Mouse (Mus musculus): ENCODE data around the gene Nup205. TPM values are rescaled to one million over a fixed set of nuclear protein-coding genes. Genes with fewer than 3 reads are reported as not detected.
A peak's percentile ranks its signal among the peaks of the same experiment; 100 is the strongest.
"Not testable (repeated sequence)": the region's sequence is repeated elsewhere in the genome, so short reads cannot be mapped to it uniquely, and the experiment has no call there.

Nup205 gene
- polyA plus RNA-seq (2012; rRNA removed) = 24.3 and 25.9 TPM in 2 replicates

- DNase-seq (ENCODE audit: extremely low spot score in 1 of 2, low spot score in 1 of 2) = peak; percentile 53 to 86
Measured at GRCm38 (mm10) chr6:35176979-35177649, at the start of gene Nup205. Gene Nup205 (plus strand): TSS chr6:35177421.

- DNase-seq (ENCODE audit: extremely low spot score in 1 of 2, low spot score in 1 of 2) = peak; percentile 1 to 7
Measured at GRCm38 (mm10) chr6:35132806-35133205, 44.4 kb upstream of the Nup205 start.

GRCm38 (mm10) chr6:35133246-35133578 lies 44.0 kb upstream of the Nup205 start:
- peak in 1 of 2 experiments; percentile 30 for DNase-seq (ENCODE audit: extremely low spot score in 1 of 2, low spot score in 1 of 2)

- DNase-seq (ENCODE audit: extremely low spot score in 1 of 2, low spot score in 1 of 2) = peak; percentile 98 to 99
Measured at GRCm38 (mm10) chr6:35133579-35134488, 43.4 kb upstream of the Nup205 start, which contains the start of gene Cnot4. Gene Cnot4 (minus strand): TSS chr6:35133724.

- no peak for DNase-seq (ENCODE audit: extremely low spot score in 1 of 2, low spot score in 1 of 2)
Measured at GRCm38 (mm10) chr6:35134844-35135243, 42.4 kb upstream of the Nup205 start.

- no peak for DNase-seq (ENCODE audit: extremely low spot score in 1 of 2, low spot score in 1 of 2)
Measured at GRCm38 (mm10) chr6:35140351-35140750, 36.9 kb upstream of the Nup205 start.

- DNase-seq (ENCODE audit: extremely low spot score in 1 of 2, low spot score in 1 of 2) = no peak
Measured at GRCm38 (mm10) chr6:35145569-35145968, 31.7 kb upstream of the Nup205 start.

- DNase-seq (ENCODE audit: extremely low spot score in 1 of 2, low spot score in 1 of 2) = no peak
Measured at GRCm38 (mm10) chr6:35147726-35148422, 29.3 kb upstream of the Nup205 start.

- no peak for DNase-seq (ENCODE audit: extremely low spot score in 1 of 2, low spot score in 1 of 2)
Measured at GRCm38 (mm10) chr6:35154540-35154939, 22.7 kb upstream of the Nup205 start.

- no peak for DNase-seq (ENCODE audit: extremely low spot score in 1 of 2, low spot score in 1 of 2)
Measured at GRCm38 (mm10) chr6:35169250-35169649, 8.0 kb upstream of the Nup205 start.

GRCm38 (mm10) chr6:35172028-35172427 lies 5.2 kb upstream of the Nup205 start:
- DNase-seq (ENCODE audit: extremely low spot score in 1 of 2, low spot score in 1 of 2) = not testable (repeated sequence)

- no peak for DNase-seq (ENCODE audit: extremely low spot score in 1 of 2, low spot score in 1 of 2)
Measured at GRCm38 (mm10) chr6:35173181-35173580, 4.0 kb upstream of the Nup205 start.

GRCm38 (mm10) chr6:35177650-35178272 lies 540 bp downstream of the Nup205 start:
- peak in 1 of 2 experiments; percentile 24 for DNase-seq (ENCODE audit: extremely low spot score in 1 of 2, low spot score in 1 of 2)

- not testable (repeated sequence) for DNase-seq (ENCODE audit: extremely low spot score in 1 of 2, low spot score in 1 of 2)
Measured at GRCm38 (mm10) chr6:35179299-35179698, 2.1 kb downstream of the Nup205 start.

GRCm38 (mm10) chr6:35184781-35185180 lies 7.6 kb downstream of the Nup205 start:
- no peak for DNase-seq (ENCODE audit: extremely low spot score in 1 of 2, low spot score in 1 of 2)

- DNase-seq (ENCODE audit: extremely low spot score in 1 of 2, low spot score in 1 of 2) = no peak
Measured at GRCm38 (mm10) chr6:35191198-35191597, 14.0 kb downstream of the Nup205 start.

GRCm38 (mm10) chr6:35225696-35226095 lies 48.5 kb downstream of the Nup205 start:
- no peak for DNase-seq (ENCODE audit: extremely low spot score in 1 of 2, low spot score in 1 of 2)

GRCm38 (mm10) chr6:35229415-35229814 lies 52.2 kb downstream of the Nup205 start:
- no peak for DNase-seq (ENCODE audit: extremely low spot score in 1 of 2, low spot score in 1 of 2)

- DNase-seq (ENCODE audit: extremely low spot score in 1 of 2, low spot score in 1 of 2) = no peak
Measured at GRCm38 (mm10) chr6:35236108-35236785, 59.0 kb downstream of the Nup205 start.

- no peak for DNase-seq (ENCODE audit: extremely low spot score in 1 of 2, low spot score in 1 of 2)
Measured at GRCm38 (mm10) chr6:35243252-35243651, 66.0 kb downstream of the Nup205 start.

Data from frontal cortex, adult 2 months (tissue).